Mouse (Mus musculus) heart, adult 8-10 months (tissue): ENCODE measurements around the gene Ank2. TPM values are rescaled to one million over a fixed set of nuclear protein-coding genes. Genes with fewer than 3 reads are reported as not detected.
"Not testable (repeated sequence)": the region's sequence is repeated elsewhere in the genome, so short reads cannot be mapped to it uniquely, and the experiment has no call there.

ENCODE experiments used
- DNase-seq: peaks from one replicate; pipeline ENCODE4 v3.0.0; 2022; ENCODE audit warnings: low spot score
- total RNA-seq, 4 experiments: library from RNA; stranded (reverse); gene quantifications; 2 replicates each; pipeline ENCODE4 v1.2.4; 2022

Ank2 gene
- total RNA-seq, 4 experiments from 2014 or later: 297 to 377 (median 334) TPM

GRCm38 (mm10) chr3:127361384-127361783 lies 137.8 kb downstream of the Ank2 start:
- DNase-seq: peak; percentile 54

- peak; percentile 40 for DNase-seq
Observed at GRCm38 (mm10) chr3:127355252-127355651, 143.9 kb downstream of the Ank2 start.

- DNase-seq: no peak
Observed at GRCm38 (mm10) chr3:127350602-127351362, 148.4 kb downstream of the Ank2 start.

DNA sequence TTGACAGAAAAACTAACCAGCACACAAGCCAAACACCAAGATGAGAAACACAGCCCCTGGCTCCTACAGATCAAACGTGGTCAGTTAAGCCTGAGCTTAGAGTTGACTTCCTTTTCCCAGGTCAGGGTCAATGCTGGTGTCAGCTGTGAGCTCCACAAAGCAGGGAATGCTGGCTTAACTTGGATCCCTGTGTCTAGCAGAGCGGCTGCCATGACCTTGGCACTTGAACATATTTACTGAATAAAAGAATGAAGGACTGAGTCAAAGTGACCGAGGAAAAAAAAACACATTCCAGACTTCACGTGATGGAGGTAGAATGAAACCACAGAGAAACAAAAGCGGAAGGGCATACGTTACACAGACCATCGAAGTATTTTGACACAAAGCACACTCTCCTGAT lies 150.2 kb downstream of the Ank2 start:
- no peak for DNase-seq

- no peak for DNase-seq
Observed at GRCm38 (mm10) chr3:127345860-127346459, 153.2 kb downstream of the Ank2 start.

GRCm38 (mm10) chr3:127341300-127341699 lies 157.8 kb downstream of the Ank2 start:
- no peak for DNase-seq

GRCm38 (mm10) chr3:127334876-127335275 lies 164.3 kb downstream of the Ank2 start:
- DNase-seq: no peak

GRCm38 (mm10) chr3:127331562-127331961 lies 167.6 kb downstream of the Ank2 start:
- no peak for DNase-seq

DNA sequence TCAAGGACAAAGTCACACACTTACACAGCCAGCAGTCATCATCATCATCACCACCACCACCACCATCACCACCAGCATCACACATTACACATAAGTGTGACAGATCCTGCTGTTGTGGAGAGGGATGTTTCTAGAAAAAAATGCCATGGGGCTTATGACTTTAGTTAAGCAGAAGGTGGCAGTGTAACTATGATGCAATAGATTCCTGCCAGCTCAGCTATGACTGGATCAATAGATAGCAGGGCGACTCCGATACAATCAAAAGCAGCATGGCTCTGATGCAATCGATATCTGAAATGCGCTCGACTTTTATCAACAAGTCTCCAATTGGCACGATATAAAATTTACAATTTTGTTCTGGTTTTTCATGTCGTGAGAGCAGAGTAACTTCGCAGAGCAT lies 172.8 kb downstream of the Ank2 start:
- DNase-seq: no peak

- DNase-seq: peak; percentile 67
Observed at GRCm38 (mm10) chr3:127322870-127323269, 176.3 kb downstream of the Ank2 start.

GRCm38 (mm10) chr3:127321645-127322044 lies 177.5 kb downstream of the Ank2 start:
- DNase-seq: no peak

GRCm38 (mm10) chr3:127321031-127321430 lies 178.1 kb downstream of the Ank2 start:
- DNase-seq: not testable (repeated sequence)

- no peak for DNase-seq
Observed at GRCm38 (mm10) chr3:127320311-127320710, 178.8 kb downstream of the Ank2 start.

DNA sequence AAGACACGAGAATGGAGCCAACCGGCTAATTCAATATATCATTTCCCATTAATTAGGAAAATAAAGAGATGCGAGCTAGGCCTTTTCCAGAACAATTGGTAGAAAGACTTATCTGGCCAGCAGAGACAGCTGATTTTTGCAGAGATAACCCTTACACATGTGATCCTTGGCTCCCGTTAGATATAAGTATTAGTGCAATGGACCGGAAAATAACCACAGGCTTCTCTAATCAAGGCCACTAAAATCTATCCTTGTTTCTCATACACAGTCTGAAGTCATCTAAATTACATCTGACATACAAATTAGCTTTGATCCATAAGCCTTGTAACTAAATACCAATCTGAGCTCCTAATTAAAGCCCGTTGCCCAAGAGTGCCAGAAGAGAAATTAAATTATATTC lies 181.5 kb downstream of the Ank2 start:
- no peak for DNase-seq

DNA sequence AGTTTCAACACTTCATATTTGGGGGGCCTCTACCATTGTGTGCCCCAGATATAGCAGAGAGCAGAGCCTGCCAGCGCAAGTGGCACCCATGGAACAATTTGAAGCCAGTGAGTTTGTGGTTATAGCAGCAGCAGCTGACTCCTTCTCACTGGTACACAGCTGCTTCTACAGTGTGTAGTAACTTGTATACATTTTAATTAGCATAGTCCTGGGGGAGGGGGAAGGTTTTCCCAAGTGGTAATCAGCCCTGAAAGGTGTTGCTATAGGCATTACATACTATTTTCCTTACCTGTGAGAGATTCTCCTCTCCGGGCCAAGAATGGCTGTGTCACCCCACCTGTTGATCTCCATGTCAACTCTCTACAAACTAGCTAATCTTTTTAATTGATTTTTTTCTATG lies 182.4 kb downstream of the Ank2 start:
- DNase-seq: no peak

- DNase-seq: no peak
Observed at GRCm38 (mm10) chr3:127311521-127311920, 187.6 kb downstream of the Ank2 start.

GRCm38 (mm10) chr3:127310079-127310478 lies 189.1 kb downstream of the Ank2 start:
- no peak for DNase-seq

DNA sequence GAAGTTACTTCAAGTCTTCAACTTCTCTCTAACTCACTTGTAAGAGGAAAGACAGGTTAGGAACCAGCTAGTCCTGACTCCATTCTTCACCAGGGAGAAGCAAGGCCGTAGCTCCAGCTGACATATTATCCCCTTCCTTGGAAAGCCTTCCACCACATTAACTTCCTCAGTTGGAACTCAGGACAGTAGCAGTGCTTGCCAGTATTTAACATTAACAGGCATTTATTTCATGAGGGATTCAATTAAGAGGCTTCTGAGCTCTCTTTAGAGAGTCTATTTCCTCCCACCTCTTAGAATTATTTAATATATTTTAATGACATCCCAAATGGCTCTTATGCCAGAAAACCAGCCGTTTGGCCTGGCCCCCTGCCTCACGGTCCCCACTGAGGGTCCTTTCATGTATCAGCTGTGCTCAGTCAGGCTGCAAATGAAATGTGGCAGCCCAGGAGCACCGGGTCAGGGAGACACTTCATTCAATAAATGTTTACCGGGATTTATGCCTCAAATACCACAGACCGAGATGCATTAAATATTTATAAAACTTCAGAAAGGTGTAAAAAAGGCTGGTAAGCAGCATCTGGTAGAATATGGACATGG lies 195.1 kb downstream of the Ank2 start:
- no peak for DNase-seq

DNA sequence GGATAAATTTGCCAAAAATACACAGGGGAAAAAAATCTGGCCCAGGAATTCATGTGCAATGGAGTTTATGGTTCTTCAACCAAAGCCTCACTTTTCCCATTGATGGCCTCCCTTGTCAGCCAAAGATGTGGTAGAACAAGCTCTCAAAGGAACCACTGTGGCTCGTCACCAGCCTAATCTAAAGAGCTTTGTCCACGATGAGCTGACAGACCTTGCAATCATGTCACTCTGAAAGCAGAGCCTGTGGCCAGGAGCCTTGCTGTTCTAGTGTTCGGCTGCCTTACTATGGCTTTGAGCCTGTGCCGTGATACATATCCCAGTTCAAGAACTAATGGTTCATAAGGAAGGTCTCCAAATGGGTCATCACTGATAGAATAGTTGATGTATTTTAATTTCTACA lies 196.1 kb downstream of the Ank2 start:
- no peak for DNase-seq

DNA sequence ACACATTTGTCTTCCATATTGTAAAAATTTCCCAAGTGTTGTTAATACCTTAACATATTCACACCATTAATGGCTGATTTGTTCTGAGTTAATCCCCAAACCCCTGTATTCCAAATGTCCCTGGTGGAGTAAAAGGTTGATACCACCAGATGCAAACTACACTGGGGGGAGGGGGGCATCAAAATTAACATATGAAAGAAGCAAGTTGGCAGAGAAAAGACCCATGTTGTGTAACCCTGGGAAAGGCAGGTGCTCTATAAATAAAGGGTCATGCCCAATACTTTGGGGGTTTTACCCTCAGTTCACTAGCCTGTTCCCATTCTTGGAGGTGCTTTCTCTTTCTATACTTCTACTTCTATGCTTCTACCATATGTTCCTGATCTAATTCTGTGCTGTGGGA lies 198.4 kb downstream of the Ank2 start:
- DNase-seq: no peak

DNA sequence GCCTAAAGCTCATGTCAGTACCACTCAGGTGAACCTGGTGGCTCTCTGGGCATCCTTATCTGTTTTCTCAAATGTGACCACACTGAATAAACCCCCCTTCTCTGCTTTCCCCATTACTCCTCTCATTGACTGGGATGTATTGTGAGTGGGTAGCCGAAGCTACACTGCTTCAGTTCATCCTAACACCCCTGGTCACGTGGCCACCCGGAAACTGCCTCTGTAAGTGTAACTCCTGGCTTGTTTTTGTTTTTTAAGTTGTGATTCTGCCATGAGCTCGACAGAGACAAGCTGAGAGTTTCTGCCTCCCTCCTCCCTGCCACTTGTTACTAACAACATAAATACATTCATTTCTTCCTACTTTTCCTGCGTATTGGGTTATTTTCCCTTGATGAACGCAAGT lies 203.2 kb downstream of the Ank2 start:
- DNase-seq: no peak

GRCm38 (mm10) chr3:127294610-127295349 lies 204.4 kb downstream of the Ank2 start:
- DNase-seq: no peak
